Mouse (Mus musculus) kidney, adult 11 months (tissue): ENCODE data around the gene Dhx16.
A peak's percentile ranks its signal among the peaks of the same experiment; 100 is the strongest.
"Not testable (repeated sequence)": the region's sequence is repeated elsewhere in the genome, so short reads cannot be mapped to it uniquely, and the experiment has no call there.

Experiments
- DNase-seq: peaks from one replicate; pipeline ENCODE4 v3.0.0; 2022

Dhx16 gene

GRCm38 (mm10) chr17:35921710-35922109 lies 42.1 kb downstream of the Dhx16 start:
- no peak for DNase-seq

GRCm38 (mm10) chr17:35922566-35922965 lies 42.9 kb downstream of the Dhx16 start:
- peak; percentile 44 for DNase-seq

GRCm38 (mm10) chr17:35923281-35923680 lies 43.7 kb downstream of the Dhx16 start:
- DNase-seq: no peak

GRCm38 (mm10) chr17:35927471-35927870 lies 47.9 kb downstream of the Dhx16 start:
- DNase-seq: no peak

- no peak for DNase-seq
These were observed 49.9 kb downstream of the Dhx16 start for GRCm38 (mm10) chr17:35929534-35929933.

- DNase-seq: no peak
These were observed 51.0 kb downstream of the Dhx16 start for GRCm38 (mm10) chr17:35930627-35931026.

GRCm38 (mm10) chr17:35932608-35933007 lies 53.0 kb downstream of the Dhx16 start:
- DNase-seq: no peak

GRCm38 (mm10) chr17:35935763-35936162 lies 56.1 kb downstream of the Dhx16 start:
- DNase-seq: not testable (repeated sequence)

GRCm38 (mm10) chr17:35937700-35938348 lies 58.2 kb downstream of the Dhx16 start:
- no peak for DNase-seq

- DNase-seq: no peak
These were observed 59.5 kb downstream of the Dhx16 start for GRCm38 (mm10) chr17:35939108-35939507.

GRCm38 (mm10) chr17:35939941-35940340 lies 60.3 kb downstream of the Dhx16 start:
- DNase-seq: no peak
